27 mouse cellular contexts compared by ENCODE assay signal in the genomic region with DNA sequence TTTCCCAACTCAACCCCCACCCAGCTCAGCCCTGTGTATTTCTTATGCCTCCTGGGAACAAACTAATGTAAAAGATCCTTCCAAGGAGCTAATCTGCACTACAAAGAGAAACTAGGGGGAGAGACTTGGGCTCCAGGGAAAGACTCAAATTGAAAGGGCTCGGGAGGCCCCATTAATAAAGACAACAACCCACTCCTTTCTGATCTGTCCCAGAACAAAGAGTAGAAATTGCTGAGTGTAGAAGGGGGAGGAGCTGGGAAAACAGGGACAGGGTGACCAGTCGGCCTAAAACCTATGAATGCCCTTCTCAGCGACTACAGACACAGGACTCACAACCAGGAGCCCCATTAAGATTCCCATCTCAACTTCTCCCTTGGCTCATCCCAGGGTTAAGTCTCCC.
DNase-seq lines count a peak whose midpoint lies in the region; ATAC-seq lines count a peak whose summit lies in the region.
"Had no signal": no experiment of that assay in that cellular context is flagged by ENCODE, and none has a peak within 500 bp of the region (broad histone marks: within the 10 kb centered on the region; RNA-seq: fewer than 3 reads in every experiment).

No protein-coding gene starts in this region.

- peaks cover 28% of the 10 kb centered on the region for H3K4me1 ChIP-seq in forebrain, embryonic 10.5 days
- no peaks in the 10 kb centered on the region for H3K4me1 ChIP-seq in forebrain, embryonic 16.5 days (replicated peaks; ENCODE audit: control insufficient read depth, insufficient read depth, low read length)
- H3K4me1 ChIP-seq in forebrain, embryonic 13.5 days = peaks cover 17% of the 10 kb centered on the region
- H3K4me1 ChIP-seq: heart, embryonic 10.5 days; heart, embryonic 13.5 days had no signal

- no peaks in the 10 kb centered on the region for H3K36me3 ChIP-seq in forebrain, embryonic 10.5 days (replicated peaks)
- no peaks in the 10 kb centered on the region for H3K36me3 ChIP-seq in forebrain, embryonic 16.5 days (ENCODE audit: control insufficient read depth, insufficient read depth)
- no peaks in the 10 kb centered on the region for H3K36me3 ChIP-seq in forebrain, embryonic 13.5 days (ENCODE audit: poor library complexity, severe bottlenecking)
- H3K36me3 ChIP-seq: G1E; heart, embryonic 10.5 days; heart, embryonic 13.5 days had no signal

- H3K4me3 ChIP-seq in forebrain, embryonic 10.5 days = no peak overlapping the region
- H3K4me3 ChIP-seq in forebrain, embryonic 16.5 days (replicated peaks; ENCODE audit: low read length) = no peak overlapping the region
- no peak overlapping the region for H3K4me3 ChIP-seq in forebrain, embryonic 13.5 days
- H3K4me3 ChIP-seq: heart, adult 2 months; heart, embryonic 10.5 days; heart, embryonic 13.5 days had no signal

- WGBS in forebrain, embryonic 10.5 days = 9% methylated on average over 3 of the region's 3 CpGs
- 3% methylated on average over 3 of the region's 3 CpGs for WGBS in forebrain, embryonic 16.5 days
- 0% methylated on average over 3 of the region's 3 CpGs for WGBS in forebrain, embryonic 13.5 days

- no peak overlapping the region for H3K4me2 ChIP-seq in forebrain, embryonic 16.5 days (ENCODE audit: low read length)
- H3K4me2 ChIP-seq in forebrain, embryonic 13.5 days = peak overlapping the region; percentile 11; the same call in 1 of the 2 replicates
- H3K4me2 ChIP-seq: heart, embryonic 13.5 days; hindbrain, embryonic 14.5 days had no signal

- H3K9ac ChIP-seq in forebrain, embryonic 16.5 days (replicated peaks; ENCODE audit: low read depth, low read length) = no peak overlapping the region
- H3K9ac ChIP-seq in forebrain, embryonic 13.5 days = no peak overlapping the region
- H3K9ac ChIP-seq: heart, embryonic 13.5 days; hindbrain, embryonic 14.5 days had no signal

- H3K27me3 ChIP-seq in forebrain, embryonic 10.5 days (ENCODE audit: poor library complexity, severe bottlenecking) = no peaks in the 10 kb centered on the region
- no peaks in the 10 kb centered on the region for H3K27me3 ChIP-seq in forebrain, embryonic 16.5 days (replicated peaks; ENCODE audit: control insufficient read depth, insufficient read depth, low read length)
- no peaks in the 10 kb centered on the region for H3K27me3 ChIP-seq in forebrain, embryonic 13.5 days
- H3K27me3 ChIP-seq: heart, embryonic 13.5 days had no signal

- no peak; the same call in 1 of the 2 replicates for ATAC-seq in forebrain, embryonic 16.5 days
- no peak for ATAC-seq in forebrain, embryonic 13.5 days
- ATAC-seq: activated CD4-positive, CD25-positive, alpha-beta regulatory T cell, adult 4 months; intestine, postnatal 0 days; Patski had no signal

- peak overlapping the region; percentile 83 for H3K27ac ChIP-seq in forebrain, embryonic 10.5 days
- no peak overlapping the region for H3K27ac ChIP-seq in forebrain, embryonic 16.5 days (ENCODE audit: low read length)
- no peak overlapping the region for H3K27ac ChIP-seq in forebrain, embryonic 13.5 days
- H3K27ac ChIP-seq: heart, adult 2 months; heart, embryonic 10.5 days; heart, embryonic 13.5 days; hindbrain, embryonic 14.5 days had no signal

- DNase-seq in forebrain, embryonic 10.5 days (ENCODE audit: extremely low spot score, low spot score) = peak; percentile 28
- peak; percentile 64 for DNase-seq in ES-CJ7 (ENCODE audit: low read depth, low spot score)
- DNase-seq in R1 (ENCODE audit: low read depth, low spot score) = peak; percentile 59
- no peak for DNase-seq in layer of hippocampus, postnatal 25 days (ENCODE audit: extremely low spot score in 1 of 2, low spot score in 1 of 2)
- DNase-seq in frontal cortex, postnatal 14 days (ENCODE audit: low spot score in 2 of 2) = no peak
- DNase-seq: adrenal gland, adult 8-10 months; adrenal gland, postnatal 25 days; B cell, adult 2 months; cerebellum, adult 18-20 months; cerebellum, adult 9-10 months; cerebellum, postnatal 25 days; embryo, embryonic 11 days; gastrocnemius, postnatal 10 days; gastrocnemius, postnatal 36 days; heart, adult 2 months; heart, postnatal 14 days; heart, postnatal 4 days; kidney, adult 2 months had no signal

- no peaks in the 10 kb centered on the region for H3K9me3 ChIP-seq in forebrain, embryonic 10.5 days
- no peaks in the 10 kb centered on the region for H3K9me3 ChIP-seq in forebrain, embryonic 16.5 days (ENCODE audit: control insufficient read depth, low read length)
- no peaks in the 10 kb centered on the region for H3K9me3 ChIP-seq in forebrain, embryonic 13.5 days (replicated peaks)
- H3K9me3 ChIP-seq: heart, embryonic 10.5 days; heart, embryonic 13.5 days had no signal

Comparison
In these comparisons a context has a peak if more than half of its experiments do, and no peak if none do; other contexts are left out.
1. DNase-seq: peak in forebrain, embryonic 10.5 days (single experiment), ES-CJ7 (single experiment) and R1 (single experiment); none in layer of hippocampus, postnatal 25 days (0 of 2) and frontal cortex, postnatal 14 days (0 of 2).